Mouse (Mus musculus) liver, embryonic 11.5 days (tissue): ENCODE measurements at regions not wholly inside any gene's neighbourhood (a gene's known extent, or its start where the extent isn't known, plus 50 kb on each side); places are given as distances from the start of the nearest gene placed in this dataset.

Source experiments
- ATAC-seq: fragments of 200-750 bp; cut with Nextera tagmentation; replicated peaks from 2 replicates; pipeline ENCODE4 v1.8.0; 2017; ENCODE audit warnings: moderate number of reproducible peaks, mild to moderate bottlenecking, moderate TSS enrichment, moderate library complexity; ENCODE audit not compliant: low FRiP score
- DNase-seq: peaks from one replicate; pipeline ENCODE4 v3.0.0-alpha.2; 2017; ENCODE audit warnings: low spot score
- H3K27ac ChIP-seq: fragments of 300-500 bp; sonication (generic); 2 replicates; pipeline ENCODE4 v1.5.1; 2014; ENCODE audit warnings: mild to moderate bottlenecking, low read depth, low read length, control low read depth
- H3K27me3 ChIP-seq: fragments of 300-500 bp; sonication (generic); replicated peaks from 2 replicates; pipeline ENCODE4 v1.6.1; 2014; ENCODE audit warnings: low read length, mixed read lengths; ENCODE audit not compliant: control insufficient read depth, insufficient read depth
- H3K36me3 ChIP-seq: fragments of 300-500 bp; sonication (generic); 2 replicates; pipeline ENCODE4 v1.6.1; 2014; ENCODE audit warnings: mild to moderate bottlenecking, low read length, moderate library complexity, mixed read lengths; ENCODE audit not compliant: control insufficient read depth, insufficient read depth
- H3K4me1 ChIP-seq: fragments of 300-500 bp; sonication (generic); replicated peaks from 2 replicates; pipeline ENCODE4 v1.6.1; 2014; ENCODE audit warnings: low read length, mixed read lengths; ENCODE audit not compliant: control insufficient read depth, insufficient read depth
- H3K4me2 ChIP-seq: fragments of 300-500 bp; sonication (generic); 2 replicates; pipeline ENCODE4 v1.6.1; 2014; ENCODE audit warnings: mild to moderate bottlenecking, control low read depth, moderate library complexity
- H3K4me3 ChIP-seq: fragments of 300-500 bp; sonication (generic); 2 replicates; pipeline ENCODE4 v1.5.1; 2014; ENCODE audit warnings: low read depth, low read length, control low read depth
- H3K9ac ChIP-seq: fragments of 300-500 bp; sonication (generic); 2 replicates; pipeline ENCODE4 v1.6.1; 2014; ENCODE audit warnings: low read depth, low read length, control low read depth
- H3K9me3 ChIP-seq: fragments of 300-500 bp; sonication (generic); 2 replicates; pipeline ENCODE4 v1.6.1; 2016; ENCODE audit warnings: low read length, inconsistent platforms, mixed read lengths; ENCODE audit not compliant: control insufficient read depth
- WGBS: fragments of 180-500 bp; shearing (Covaris S2); extraction: QIAGEN DNeasy Blood & Tissue Kit; methylation state at CpG from one replicate; pipeline ENCODE4 v1.1.7; 2014; 5-methylcytosine and 5-hydroxymethylcytosine counted together

DNA sequence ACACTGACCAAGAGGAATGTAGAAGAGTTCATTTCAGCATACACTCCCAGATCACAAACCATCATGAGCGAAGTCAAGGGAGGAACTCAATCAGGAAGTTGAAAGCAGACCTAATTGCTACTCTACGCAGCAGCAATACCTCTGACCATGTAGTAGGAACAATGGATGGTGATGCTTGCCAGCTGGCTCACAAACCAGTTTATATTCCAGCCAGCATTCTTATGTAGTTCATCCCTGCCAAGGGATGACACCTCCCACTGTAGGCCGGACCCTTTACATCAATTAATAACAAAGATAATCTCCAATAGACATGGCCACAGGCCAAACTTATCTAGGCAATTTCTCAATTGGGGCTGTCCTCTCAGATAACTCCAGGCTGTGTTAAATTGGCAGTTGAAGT, 115.1 kb downstream of the Actbl2 start:
- 83% methylated on average over 3 of the region's 3 CpGs for WGBS
- Histone ChIP-seq H3K27ac (no peak overlapping the region), H3K4me2 (no peak overlapping the region)

DNA sequence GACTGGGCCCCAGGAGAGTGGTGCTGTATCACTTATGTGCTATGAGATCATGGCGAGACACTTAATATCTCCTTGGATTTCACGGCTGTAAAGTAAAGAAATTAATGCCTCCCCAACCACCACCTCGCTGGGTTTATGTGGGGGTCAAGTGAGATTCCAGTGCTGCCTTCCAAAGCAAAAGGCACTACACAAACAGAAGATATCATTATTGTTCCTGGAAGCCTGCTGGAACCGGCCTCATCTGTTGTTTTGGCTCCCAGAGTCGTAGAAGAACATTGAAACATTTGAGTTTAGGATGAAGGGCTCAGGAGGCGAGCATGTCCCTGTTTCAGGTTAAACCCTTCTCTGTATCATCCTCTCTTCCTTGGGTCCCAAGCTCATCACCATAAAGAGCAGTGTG, 116.6 kb downstream of the Gpbp1 start:
- Histone ChIP-seq H3K4me3 (no peak overlapping the region), H3K27ac (no peak overlapping the region), H3K9ac (no peak overlapping the region), H3K4me2 (no peak overlapping the region), H3K27me3 (no peaks in the 10 kb centered on the region), H3K4me1 (no peaks in the 10 kb centered on the region), H3K36me3 (no peaks in the 10 kb centered on the region), H3K9me3 (no peaks in the 10 kb centered on the region)
- WGBS = 65% methylated on average over 6 of the region's 6 CpGs
- DNase-seq (no peak), ATAC-seq (no peak)

More for the DNA sequence above, 115.1 kb downstream of the Actbl2 start:
- Histone ChIP-seq H3K9me3 (no peaks in the 10 kb centered on the region), H3K36me3 (no peaks in the 10 kb centered on the region), H3K27me3 (no peaks in the 10 kb centered on the region), H3K4me1 (no peaks in the 10 kb centered on the region), H3K4me3 (no peak overlapping the region), H3K9ac (no peak overlapping the region)
- ATAC-seq = no peak
- no peak for DNase-seq

DNA sequence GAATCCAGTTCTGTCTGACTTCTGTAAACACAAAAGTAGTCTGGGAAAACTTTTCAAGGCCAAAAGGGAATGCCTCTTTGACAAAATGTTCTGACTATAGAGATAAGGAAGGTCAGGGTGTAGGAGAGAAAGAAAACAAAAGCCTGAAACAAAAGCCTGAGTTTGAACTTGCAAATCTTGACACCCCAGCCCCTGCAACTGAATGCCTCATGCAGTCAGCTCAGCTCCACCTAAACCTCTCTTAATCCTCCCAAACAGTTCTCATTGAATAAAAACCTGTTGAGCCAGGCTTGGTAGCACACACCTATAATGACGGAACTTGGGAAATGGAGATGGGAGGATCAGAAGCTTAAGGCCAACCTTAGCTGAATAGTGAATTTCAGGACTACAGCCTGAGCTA, 116.1 kb downstream of the Gpbp1 start:
- Histone ChIP-seq H3K4me1 (no peaks in the 10 kb centered on the region), H3K9ac (no peak overlapping the region), H3K9me3 (no peaks in the 10 kb centered on the region), H3K36me3 (no peaks in the 10 kb centered on the region), H3K27ac (no peak overlapping the region), H3K27me3 (no peaks in the 10 kb centered on the region), H3K4me2 (no peak overlapping the region), H3K4me3 (no peak overlapping the region)
- ATAC-seq = no peak
- no peak for DNase-seq
- WGBS = 83% methylated on average over 1 of the region's 1 CpGs
